Mouse (Mus musculus): ENCODE measurements at regions not wholly inside any gene's neighbourhood (a gene's known extent, or its start where the extent isn't known, plus 50 kb on each side); places are given as distances from the start of the nearest gene placed in this dataset.
A peak's percentile ranks its signal among the peaks of the same experiment; 100 is the strongest.

- DNase-seq (ENCODE audit: low spot score in 2 of 2) = no peak
- intact Hi-C loops (cut with DNase I) = no loop called here
Measured at GRCm38 (mm10) chr4:33552856-33553255, 242.7 kb downstream of the Rngtt start.

- no peak for DNase-seq (ENCODE audit: low spot score in 2 of 2)
- intact Hi-C loops (cut with DNase I) = no loop called here
Measured at GRCm38 (mm10) chr4:33554606-33555005, 244.5 kb downstream of the Rngtt start.

DNA sequence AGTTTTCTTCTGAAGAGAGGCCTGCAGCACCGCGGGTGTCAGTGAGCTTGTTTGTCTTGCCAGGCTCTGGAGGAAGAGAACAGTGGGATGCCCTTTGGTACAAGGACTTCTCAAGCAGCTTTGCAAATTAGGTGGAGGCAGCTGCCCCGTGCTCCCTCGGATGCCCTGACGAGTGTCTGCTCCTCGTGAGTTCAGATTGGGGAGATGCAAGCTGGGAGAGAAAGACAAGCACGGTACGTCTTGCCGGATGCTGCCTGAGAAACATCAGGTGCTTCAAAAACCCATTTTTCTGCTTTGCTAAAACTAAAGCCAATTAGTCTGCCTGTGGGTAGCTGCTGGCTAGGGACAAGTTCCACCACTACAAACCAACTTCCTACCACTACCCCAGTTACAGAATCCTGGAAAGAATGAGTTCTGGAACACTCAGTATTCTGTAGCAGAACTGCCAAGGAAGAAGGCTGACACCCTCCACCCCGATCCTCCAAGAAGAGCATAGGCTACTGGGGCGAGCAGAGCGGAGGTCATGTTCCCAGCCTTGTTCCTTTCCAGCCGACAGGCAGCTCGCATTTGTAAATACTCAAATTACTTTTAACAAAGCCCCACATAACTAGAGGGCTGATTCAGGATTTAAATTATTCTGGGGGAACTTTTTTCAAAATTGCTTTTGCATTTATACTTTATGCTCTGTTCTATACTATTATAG lies 245.3 kb downstream of the Rngtt start:
- intact Hi-C loops (cut with DNase I) = no loop called here
- no peak for DNase-seq (ENCODE audit: low spot score in 2 of 2)

GRCm38 (mm10) chr4:33555966-33556365 lies 245.9 kb downstream of the Rngtt start:
- no peak for DNase-seq (ENCODE audit: low spot score in 2 of 2)
- intact Hi-C loops (cut with DNase I) = no loop called here

GRCm38 (mm10) chr4:33556661-33557540 lies 246.8 kb downstream of the Rngtt start:
- intact Hi-C loops (cut with DNase I) = no loop called here
- no peak for DNase-seq (ENCODE audit: low spot score in 2 of 2)

DNA sequence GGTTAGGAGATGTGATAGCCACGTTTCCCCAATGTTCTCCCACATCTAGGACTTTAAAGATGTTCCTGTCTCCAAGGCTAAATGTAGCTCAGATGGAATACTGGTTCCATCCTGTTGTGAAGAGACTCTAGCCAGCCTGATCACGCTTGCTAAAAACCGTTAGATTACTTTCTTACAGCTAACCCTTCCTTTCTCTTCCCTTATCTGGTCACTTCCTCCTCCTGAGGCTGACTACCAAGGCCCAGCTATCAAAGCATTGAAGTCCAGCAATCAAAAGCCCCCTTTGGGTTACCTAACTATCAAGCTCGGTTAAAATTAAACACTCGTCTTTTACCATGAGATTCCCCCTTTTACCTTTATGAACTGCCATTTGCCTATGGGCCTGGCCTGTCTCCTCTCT lies 260.2 kb downstream of the Rngtt start:
- intact Hi-C loops (cut with DNase I) = no loop called here
- no peak for DNase-seq (ENCODE audit: low spot score in 2 of 2)

DNA sequence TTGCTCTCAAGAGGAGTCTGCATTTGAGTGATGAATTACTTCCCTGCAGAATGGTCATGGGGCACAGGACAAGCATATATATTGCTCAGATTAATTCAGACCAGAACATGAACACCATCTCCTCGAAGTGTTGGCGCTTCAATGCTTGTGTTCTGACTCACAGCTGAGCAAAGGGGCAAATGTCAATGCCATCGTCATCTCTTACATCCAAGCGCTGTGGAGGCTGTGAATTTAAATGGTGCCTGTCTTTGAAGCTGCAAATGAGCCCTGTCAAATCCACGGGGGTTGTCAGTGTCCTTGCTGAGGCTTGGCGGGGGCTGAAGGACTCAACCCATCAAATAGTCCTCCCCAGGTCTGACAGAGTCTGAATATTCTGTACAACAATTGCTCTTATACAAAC lies 261.2 kb downstream of the Rngtt start:
- no peak for DNase-seq (ENCODE audit: low spot score in 2 of 2)
- intact Hi-C loops (cut with DNase I) = no loop called here

GRCm38 (mm10) chr4:33577631-33578030 lies 267.5 kb downstream of the Rngtt start:
- intact Hi-C loops (cut with DNase I) = no loop called here
- DNase-seq (ENCODE audit: low spot score in 2 of 2) = no peak

DNA sequence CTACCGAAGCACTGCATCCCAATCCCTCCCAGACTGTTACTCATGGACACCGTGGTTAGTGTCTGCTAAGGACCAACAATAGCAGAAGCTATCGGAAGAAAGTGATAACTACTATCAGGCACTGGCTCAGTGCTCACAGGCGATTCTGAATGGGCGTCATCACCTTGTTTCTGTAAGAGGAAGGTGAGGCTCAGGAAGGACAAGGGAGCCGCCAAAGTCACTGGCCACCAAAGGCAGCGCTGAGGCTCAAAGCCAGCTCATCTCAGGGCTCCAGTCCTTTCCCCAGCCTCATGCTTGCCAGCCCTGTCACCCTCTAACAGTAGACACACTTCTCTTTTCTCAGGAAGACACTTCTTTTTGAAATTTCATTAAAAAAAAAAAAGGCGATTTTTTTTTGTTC lies 270.4 kb downstream of the Rngtt start:
- intact Hi-C loops (cut with DNase I) = no loop called here
- DNase-seq (ENCODE audit: low spot score in 2 of 2) = no peak

DNA sequence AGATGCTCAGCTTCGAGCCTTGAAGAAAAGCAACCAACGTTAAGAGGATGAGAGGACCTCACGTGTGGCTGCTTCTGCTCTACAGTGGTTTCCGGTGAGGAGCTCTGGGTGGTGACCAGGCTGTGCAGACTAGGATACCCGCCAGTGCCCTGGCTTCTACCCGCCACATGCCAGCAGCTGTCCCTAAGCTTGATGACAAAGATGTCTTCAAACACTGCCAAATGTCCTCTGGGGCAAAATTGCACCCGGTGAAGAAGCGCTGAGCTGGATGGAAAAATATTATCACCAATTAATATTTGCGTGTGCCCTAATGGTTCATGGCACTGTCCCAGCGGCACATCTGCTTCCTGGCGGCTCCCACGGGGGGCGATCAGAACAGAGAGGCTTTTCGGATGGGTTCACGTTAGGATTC lies 271.1 kb downstream of the Rngtt start:
- no peak for DNase-seq (ENCODE audit: low spot score in 2 of 2)
- intact Hi-C loops (cut with DNase I) = no loop called here

DNA sequence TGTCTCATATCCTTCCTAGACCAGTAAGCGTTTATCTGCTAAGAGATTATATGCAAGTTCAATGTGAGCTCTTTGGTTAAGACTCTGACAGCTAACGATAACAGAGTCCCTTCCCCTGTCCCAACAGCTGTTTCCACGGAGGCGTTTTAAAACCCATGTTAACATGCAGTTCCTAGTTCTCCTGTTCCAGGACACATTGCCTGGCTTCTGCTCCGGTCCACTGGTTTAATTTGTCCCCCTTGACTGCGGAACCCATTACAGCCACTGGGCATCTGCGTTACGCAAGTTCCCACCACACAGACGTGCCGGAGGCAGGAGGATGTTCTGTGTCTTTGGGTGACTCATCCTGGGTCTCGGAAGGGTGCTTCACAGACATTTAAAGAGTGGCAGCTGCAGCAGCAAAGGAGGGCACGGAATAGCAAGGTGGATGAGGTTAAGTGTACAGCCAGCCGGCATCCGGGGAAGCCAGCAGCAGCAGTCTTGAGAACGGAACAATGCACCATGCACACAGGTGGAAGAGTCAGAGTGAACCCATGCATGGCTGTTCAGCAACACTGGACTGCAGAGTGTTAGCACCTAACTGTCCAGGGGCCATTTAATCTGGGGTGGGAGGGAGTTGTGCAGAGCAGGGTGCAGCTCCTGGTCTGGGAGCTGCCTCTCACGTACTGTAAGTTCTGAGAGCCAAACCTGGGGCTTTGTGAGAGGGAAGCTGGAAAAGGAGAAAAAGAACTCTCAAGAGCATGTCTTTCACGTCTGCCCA lies 271.8 kb downstream of the Rngtt start:
- intact Hi-C loops (cut with DNase I) = no loop called here
- no peak for DNase-seq (ENCODE audit: low spot score in 2 of 2)

GRCm38 (mm10) chr4:33582986-33583720 lies 273.0 kb downstream of the Rngtt start:
- intact Hi-C loops (cut with DNase I) = no loop called here
- DNase-seq (ENCODE audit: low spot score in 2 of 2) = no peak

DNA sequence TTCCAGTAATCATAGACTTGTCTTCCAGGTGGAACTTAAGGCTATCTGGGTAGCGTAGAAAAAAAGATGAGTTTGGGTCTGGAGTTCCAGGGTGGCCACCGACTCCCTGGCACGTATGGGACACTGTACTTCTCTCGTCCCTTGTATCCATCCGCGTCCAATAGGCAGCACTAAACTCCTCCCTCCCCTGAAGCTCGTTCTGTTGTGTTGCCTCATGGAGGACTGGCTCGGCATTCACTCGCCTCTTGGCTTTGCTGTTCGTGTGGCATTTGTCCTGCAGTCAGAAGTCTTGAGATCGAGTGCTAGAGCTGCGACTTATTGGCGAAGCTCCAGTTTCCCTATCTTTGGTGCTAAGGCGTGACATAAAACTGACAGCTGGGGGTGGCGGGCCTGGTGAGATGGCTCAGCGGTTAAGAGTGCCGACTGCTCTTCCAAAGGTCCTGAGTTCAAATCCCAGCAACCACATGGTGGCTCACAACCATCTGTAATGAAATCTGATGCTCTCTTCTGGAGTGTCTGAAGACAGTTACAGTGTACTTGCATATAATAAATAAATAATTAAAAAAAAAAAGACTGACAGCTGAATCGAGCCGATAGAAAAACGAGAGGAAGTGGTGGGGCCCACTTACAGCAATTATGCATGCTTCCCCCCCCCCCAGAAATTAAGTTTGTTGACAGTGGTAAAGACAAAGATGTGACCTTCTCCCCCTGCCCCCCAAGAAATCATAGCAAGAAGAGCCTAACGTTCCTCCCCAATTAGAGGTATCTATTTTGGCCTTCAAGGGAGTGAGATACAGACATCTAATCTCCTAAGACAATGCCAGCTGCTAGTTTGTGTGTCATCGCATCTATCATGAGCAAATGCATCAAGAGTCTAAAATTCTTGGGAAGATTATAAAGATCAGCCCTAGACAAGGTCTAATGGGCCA lies 274.1 kb downstream of the Rngtt start:
- intact Hi-C loops (cut with DNase I) = no loop called here
- no peak for DNase-seq (ENCODE audit: low spot score in 2 of 2)

GRCm38 (mm10) chr4:33585821-33586220 lies 275.7 kb downstream of the Rngtt start:
- DNase-seq (ENCODE audit: low spot score in 2 of 2) = no peak
- intact Hi-C loops (cut with DNase I) = loop anchor here (5.0 kb wide), 1 partner anchor 189 kb away; no protein-coding TSS in a partner anchor

DNA sequence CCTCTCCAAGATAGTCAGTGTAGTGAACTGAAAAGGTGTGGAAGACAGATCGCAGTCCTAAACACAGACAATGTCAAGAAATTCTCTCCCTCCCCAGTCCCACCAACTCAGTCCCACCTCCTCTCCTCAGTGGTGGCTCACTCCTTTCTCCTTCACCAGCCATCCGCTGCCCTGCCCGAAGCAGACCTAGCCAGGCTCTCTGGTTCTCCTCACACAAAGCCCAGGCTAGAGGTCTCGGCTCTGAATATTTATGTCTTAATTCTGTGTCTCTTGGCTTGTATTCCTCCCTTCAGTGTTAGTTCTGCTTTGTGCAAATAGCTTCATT lies 276.1 kb downstream of the Rngtt start:
- intact Hi-C loops (cut with DNase I) = loop anchor here (5.0 kb wide), 1 partner anchor 189 kb away; no protein-coding TSS in a partner anchor
- DNase-seq (ENCODE audit: low spot score in 2 of 2) = no peak

DNA sequence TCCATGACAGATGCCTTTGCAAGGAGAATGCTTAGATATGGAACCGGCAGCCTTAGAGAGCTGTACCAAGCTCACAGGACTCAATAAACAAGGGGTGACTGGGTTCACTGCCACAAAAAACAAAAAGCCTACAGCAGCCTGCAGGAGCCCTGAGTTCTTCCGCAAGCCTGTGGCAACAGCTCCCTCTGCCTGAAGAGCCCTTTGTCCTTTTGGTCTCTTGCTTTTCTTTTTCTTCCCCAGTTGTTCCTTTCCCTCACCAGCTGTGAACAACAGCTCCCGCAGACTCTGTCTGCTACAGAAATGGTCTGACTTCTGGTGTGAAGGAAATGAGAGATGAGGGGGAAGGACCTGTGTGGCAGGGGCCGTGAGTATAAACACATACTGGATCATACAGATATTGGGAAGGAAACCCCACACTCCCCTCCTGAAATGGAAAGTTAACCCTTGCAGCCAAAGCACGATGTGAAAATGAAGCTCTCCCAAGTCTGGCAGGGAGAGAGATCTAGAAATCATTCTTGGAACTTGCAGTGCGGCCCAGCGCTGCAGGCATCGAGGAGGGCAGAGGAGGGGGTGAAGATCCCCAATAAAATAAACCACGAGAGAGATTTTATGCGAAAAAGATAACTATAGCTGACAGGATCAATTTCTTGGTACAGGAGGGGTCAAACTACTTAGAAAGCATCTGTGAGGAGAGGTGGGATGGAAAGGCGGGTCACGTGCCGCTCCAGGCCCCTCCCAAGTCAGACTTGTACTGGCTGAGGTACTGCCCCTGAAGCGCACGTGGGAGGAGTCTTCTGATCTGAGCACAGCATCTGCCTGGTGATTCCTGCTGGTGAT lies 276.7 kb downstream of the Rngtt start:
- intact Hi-C loops (cut with DNase I) = loop anchor here (5.0 kb wide), 1 partner anchor 190 kb away; no protein-coding TSS in a partner anchor
- DNase-seq (ENCODE audit: low spot score in 2 of 2) = peak; percentile 43 to 47

GRCm38 (mm10) chr4:33587666-33588065 lies 277.6 kb downstream of the Rngtt start:
- peak in 1 of 2 experiments; percentile 36 for DNase-seq (ENCODE audit: low spot score in 2 of 2)

More at GRCm38 (mm10) chr4:33587666-33588065, 277.6 kb downstream of the Rngtt start:
- intact Hi-C loops (cut with DNase I) = loop anchor here (5.0 kb wide), 1 partner anchor 190 kb away; no protein-coding TSS in a partner anchor
